ENCODE assay signal across 8 mouse cellular contexts in the genomic region with DNA sequence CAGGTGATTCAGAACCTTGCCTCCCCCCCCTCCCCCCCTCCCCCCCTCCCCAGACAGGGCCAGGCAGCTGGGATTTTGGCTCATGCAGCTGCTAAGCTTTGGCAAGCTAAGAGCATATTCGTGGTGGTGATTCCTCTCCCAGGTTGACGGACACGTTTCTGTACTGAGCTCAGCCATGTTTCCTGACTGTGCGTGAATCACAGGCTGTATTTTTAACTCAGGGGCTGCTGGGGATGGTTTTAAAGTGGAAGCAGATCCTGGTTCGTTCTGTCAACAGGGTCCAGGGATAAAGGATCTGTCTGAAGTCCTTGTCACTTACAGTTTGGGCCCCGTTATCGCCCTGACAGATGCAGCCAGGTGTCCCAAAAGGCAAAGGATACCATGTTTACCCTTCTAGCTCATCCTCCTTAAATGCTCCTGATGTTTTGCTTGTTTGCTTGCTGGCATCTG. TPM values are rescaled to one million over a fixed set of nuclear protein-coding genes. Genes with fewer than 3 reads are reported as not detected.
DNase-seq lines count a peak whose midpoint lies in the region; ATAC-seq and TF ChIP-seq lines count a peak whose summit lies in the region.

No protein-coding gene starts in this region.

- DNase-seq in cerebellum, adult 9-10 months: peak; percentile 51
- no peak for DNase-seq in cerebellum, adult 11 months
- DNase-seq in neural tube, embryonic 11.5 days (ENCODE audit: low spot score): no peak
- no peak for DNase-seq in neural tube, embryonic 10.5 days (ENCODE audit: extremely low spot score, low spot score)
- no peak for DNase-seq in spleen, adult 12 weeks (ENCODE audit: low spot score)
- no peak for DNase-seq in ovary, postnatal 36 days (ENCODE audit: low spot score)

- peak overlapping the region; percentile 5; the same call in 1 of the 2 replicates for H3K9ac ChIP-seq in neural tube, embryonic 11.5 days (ENCODE audit: low read length)
- peak overlapping the region; percentile 36 for H3K9ac ChIP-seq in hindbrain, embryonic 12.5 days

- 35% methylated on average over 7 of the region's 7 CpGs for WGBS in neural tube, embryonic 11.5 days
- 15% methylated on average over 7 of the region's 7 CpGs for WGBS in hindbrain, embryonic 12.5 days

- ATAC-seq in neural tube, embryonic 11.5 days (ENCODE audit: insufficient read depth, low FRiP score, low TSS enrichment): no peak
- no peak for ATAC-seq in hindbrain, embryonic 12.5 days (ENCODE audit: low FRiP score)

- peaks cover 14% of the 10 kb centered on the region for H3K79me2 ChIP-seq in myocyte (ENCODE audit: control insufficient read depth, insufficient read depth)

- H3K4me1 ChIP-seq in neural tube, embryonic 11.5 days (ENCODE audit: control insufficient read depth, insufficient read depth, low read length): peaks cover 62% of the 10 kb centered on the region
- H3K4me1 ChIP-seq in hindbrain, embryonic 12.5 days: peaks cover 80% of the 10 kb centered on the region

- no peaks in the 10 kb centered on the region for H3K36me3 ChIP-seq in neural tube, embryonic 11.5 days (ENCODE audit: control insufficient read depth, insufficient read depth, low read length)
- H3K36me3 ChIP-seq in hindbrain, embryonic 12.5 days: no peaks in the 10 kb centered on the region
- H3K36me3 ChIP-seq in myocyte (ENCODE audit: control insufficient read depth, insufficient read depth): no peaks in the 10 kb centered on the region

- H3K4me2 ChIP-seq in neural tube, embryonic 11.5 days (ENCODE audit: low read depth): no peak overlapping the region
- H3K4me2 ChIP-seq in hindbrain, embryonic 12.5 days (replicated peaks): peak overlapping the region; percentile 64
- H3K4me2 ChIP-seq in myocyte (ENCODE audit: low read depth): peak overlapping the region; percentile 94

- H3K4me3 ChIP-seq in neural tube, embryonic 11.5 days (ENCODE audit: low read depth, low read length): no peak overlapping the region
- H3K4me3 ChIP-seq in hindbrain, embryonic 12.5 days: no peak overlapping the region
- H3K4me3 ChIP-seq in myocyte: peak overlapping the region; percentile 70

- H3K27me3 ChIP-seq in neural tube, embryonic 11.5 days (ENCODE audit: control insufficient read depth, insufficient read depth, low read length): no peaks in the 10 kb centered on the region
- H3K27me3 ChIP-seq in hindbrain, embryonic 12.5 days: no peaks in the 10 kb centered on the region
- no peaks in the 10 kb centered on the region for H3K27me3 ChIP-seq in myocyte (ENCODE audit: control insufficient read depth, insufficient read depth, insufficient read length)

- H3K9me3 ChIP-seq in neural tube, embryonic 11.5 days (ENCODE audit: control insufficient read depth, low read length): no peaks in the 10 kb centered on the region
- H3K9me3 ChIP-seq in hindbrain, embryonic 12.5 days (replicated peaks): no peaks in the 10 kb centered on the region

- H3K27ac ChIP-seq in neural tube, embryonic 11.5 days (ENCODE audit: low read depth, low read length): 0 out of 2 replicates have a peak overlapping the region, but pooled peaks have one; percentile 11
- H3K27ac ChIP-seq in hindbrain, embryonic 12.5 days: peak overlapping the region; percentile 99

- H3ac ChIP-seq in myocyte (ENCODE audit: control insufficient read depth, insufficient read length): no peak overlapping the region

- TF ChIP-seq POLR2A in myocyte (IDR thresholded peaks at IDR 0.05; ENCODE audit: insufficient read length, low read depth): peak; percentile 60

TF ChIP-seq in myocyte, 11 proteins besides CTCF, POLR2A, EP300 and RAD21:
- no peak for TF ChIP-seq REST (IDR thresholded peaks at IDR 0.05; ENCODE audit: insufficient read depth, insufficient read length)
- peak; percentile 48 for TF ChIP-seq TCF3 (IDR thresholded peaks at IDR 0.05; ENCODE audit: insufficient read length, low read depth)
- peak; percentile 79 for TF ChIP-seq POLR2AphosphoS2 (IDR thresholded peaks at IDR 0.05; ENCODE audit: insufficient read length, low read depth)
- peak; percentile 44 for TF ChIP-seq MAX (IDR thresholded peaks at IDR 0.05; ENCODE audit: low read depth)
- TF ChIP-seq MYOD1 (IDR thresholded peaks at IDR 0.05; ENCODE audit: control insufficient read depth in 1 of 3, insufficient read length in 2 of 3, low read depth in 2 of 3): peak; percentile 48 to 86 (median 81)
- TF ChIP-seq CEBPB (IDR thresholded peaks at IDR 0.05; ENCODE audit: insufficient read depth, poor library complexity, severe bottlenecking): no peak
- TF ChIP-seq SRF (IDR thresholded peaks at IDR 0.05; ENCODE audit: control insufficient read depth, insufficient read length, low read depth): no peak
- peak; percentile 66 for TF ChIP-seq TCF12 (IDR thresholded peaks at IDR 0.05; ENCODE audit: insufficient read depth, poor library complexity, severe bottlenecking)
- TF ChIP-seq MYOG (IDR thresholded peaks at IDR 0.05; ENCODE audit: control insufficient read depth in 1 of 3, insufficient read depth in 1 of 3, insufficient read length in 2 of 3, low read depth in 2 of 3): peak; percentile 12 to 88 (median 21)
- no peak for TF ChIP-seq E2F4 (IDR thresholded peaks at IDR 0.05; ENCODE audit: insufficient read depth)
- TF ChIP-seq USF1 (IDR thresholded peaks at IDR 0.05; ENCODE audit: low read depth): no peak

RNA-seq across cellular contexts. Expression of gene Irf2bpl, which starts 11.9 kb away (rescaled TPM):
- 19.4 and 20.6 TPM in 2 replicates for polyA plus RNA-seq in neural tube, embryonic 11.5 days (2014; fragmentation: Nextera tagmentation; extraction: Ambion mirVana)
- polyA plus RNA-seq in hindbrain, embryonic 12.5 days (2016; fragmentation: Nextera tagmentation; extraction: Ambion mirVana): 75.9 and 86.3 TPM in 2 replicates
- 59.1 TPM for polyA plus RNA-seq in myocyte (2012; fragmentation: generic; extraction: Trizol)

RNA-seq across cellular contexts. Expression of gene Cipc, which starts 50.4 kb away (rescaled TPM):
- polyA plus RNA-seq in neural tube, embryonic 11.5 days (2014; fragmentation: Nextera tagmentation; extraction: Ambion mirVana): 40.1 and 42.8 TPM in 2 replicates
- 41.1 and 46.9 TPM in 2 replicates for polyA plus RNA-seq in hindbrain, embryonic 12.5 days (2016; fragmentation: Nextera tagmentation; extraction: Ambion mirVana)
- 14.7 TPM for polyA plus RNA-seq in myocyte (2012; fragmentation: generic; extraction: Trizol)
